Mouse (Mus musculus): Measurements from ENCODE around the gene Grm4. TPM values are rescaled to one million over a fixed set of nuclear protein-coding genes. Genes with fewer than 3 reads are reported as not detected.
A peak's percentile ranks its signal among the peaks of the same experiment; 100 is the strongest.

Grm4 gene
- total and polyA plus RNA-seq, 3 experiments = 0.06 TPM; not detected in 2

DNA sequence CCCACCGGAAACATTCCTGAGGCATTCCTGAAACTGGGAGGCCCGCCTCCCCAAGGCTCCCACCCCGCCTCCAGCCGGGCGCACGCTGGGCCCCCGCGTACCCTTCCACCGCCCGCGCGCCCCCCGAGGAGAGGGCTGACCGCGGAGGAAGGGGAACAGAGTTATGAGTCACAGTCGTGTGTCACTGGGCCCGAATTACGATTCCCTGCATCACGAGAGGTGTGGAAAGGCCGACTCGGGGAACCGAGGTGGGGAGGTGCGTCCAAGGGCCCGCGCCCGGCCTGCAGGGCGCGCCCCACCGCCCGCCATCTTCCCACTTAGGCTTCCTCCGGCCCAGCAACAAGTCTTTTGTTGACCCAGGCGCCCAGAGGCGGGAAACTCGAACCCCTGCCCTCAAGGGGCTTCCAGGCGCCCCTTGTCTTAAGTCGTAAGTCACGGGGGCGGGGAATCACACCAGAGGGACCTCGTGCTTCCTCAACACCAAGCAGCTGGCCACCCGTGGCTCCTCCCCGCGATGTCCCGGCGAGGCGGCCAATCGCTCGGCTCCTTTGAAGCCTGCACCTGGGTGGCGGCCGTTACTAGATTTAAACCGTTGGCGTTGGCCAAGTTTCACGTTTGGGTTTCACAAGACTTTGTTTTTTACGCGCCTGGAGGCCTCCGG is 34.4 kb upstream of the Grm4 start (continued):
- TF ChIP-seq MEF2A (IDR thresholded peaks at IDR 0.05; ENCODE audit: extremely low read depth, insufficient replicate concordance, low read depth, low read length, poor library complexity, severe bottlenecking) (no peak), NRF1 (IDR thresholded peaks at IDR 0.05; ENCODE audit: insufficient read depth, low read depth, low read length, poor library complexity, severe bottlenecking) (no peak)

DNA sequence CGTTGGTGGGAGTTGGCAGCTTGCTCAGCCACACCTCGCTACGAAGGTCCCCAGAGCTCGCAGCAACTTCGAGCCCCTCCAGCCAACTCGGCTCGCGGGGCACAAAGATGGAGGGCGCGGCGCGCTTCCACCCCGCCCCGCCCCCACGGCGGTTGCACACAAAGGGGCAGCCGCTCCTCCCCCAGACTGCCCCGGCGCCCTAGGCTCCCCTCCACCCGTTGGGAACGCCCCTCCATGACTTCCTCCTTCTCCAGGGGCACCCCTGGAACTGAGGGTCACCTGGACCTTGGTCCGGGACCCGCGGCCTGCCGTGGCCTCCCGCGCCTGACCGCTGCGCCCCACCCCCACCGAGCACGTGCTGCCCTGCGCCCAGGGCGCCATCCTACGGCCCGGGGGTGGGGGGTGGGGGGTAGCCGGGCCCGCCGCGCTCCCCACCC is 33.9 kb upstream of the Grm4 start:
- Histone ChIP-seq H3K9ac (ENCODE audit: control insufficient read depth, low read depth, low read length, poor library complexity, severe bottlenecking) (peak overlapping the region; percentile 99), H3K79me2 (ENCODE audit: control insufficient read depth, insufficient read depth, low read length, poor library complexity) (peaks cover 45% of the 10 kb centered on the region), H3K27ac (ENCODE audit: control insufficient read depth, low read depth, low read length) (peak overlapping the region; percentile 95), H3K36me3 (ENCODE audit: control insufficient read depth in 1 of 2, insufficient read depth in 2 of 2, low read length in 2 of 2) (peaks cover 0 to 11% of the 10 kb centered on the region in 2 experiments; a peak in 2 of 4 replicates), H3K4me3 (ENCODE audit: control insufficient read depth in 1 of 2, insufficient read depth in 1 of 2, low read depth in 2 of 2, low read length in 2 of 2) (peak overlapping the region; percentile 50 to 59), H3K4me1 (ENCODE audit: control insufficient read depth in 1 of 2, insufficient read depth in 2 of 2, low read length in 2 of 2) (peaks cover 0 to 20% of the 10 kb centered on the region in 2 experiments; a peak in 3 of 4 replicates), H3K9me3 (replicated peaks; ENCODE audit: insufficient read depth, low read length) (no peaks in the 10 kb centered on the region), H3K27me3 (ENCODE audit: control insufficient read depth in 1 of 2, insufficient read depth in 2 of 2, low read length in 2 of 2) (no peaks in the 10 kb centered on the region)
- peak; percentile 86 for DNase-seq (ENCODE audit: low read depth, low spot score)
- TF ChIP-seq GABPA (IDR thresholded peaks at IDR 0.05; ENCODE audit: low read depth, low read length) (no peak), E2F4 (IDR thresholded peaks at IDR 0.05; ENCODE audit: borderline replicate concordance, low read depth, low read length) (no peak), MAZ (IDR thresholded peaks at IDR 0.05; ENCODE audit: low read depth, low read length) (peak; percentile 48), KAT2A (conservative IDR thresholded peaks at IDR 0.05; ENCODE audit: low read depth, low read length) (no peak), MAX (IDR thresholded peaks at IDR 0.05; ENCODE audit: low read length) (peak; percentile 46; the same call in 1 of the 2 replicates), CHD2 (IDR thresholded peaks at IDR 0.05; ENCODE audit: low read length) (peak; percentile 9), MYC (IDR thresholded peaks at IDR 0.05; ENCODE audit: low read depth, low read length) (no peak), NRF1 (IDR thresholded peaks at IDR 0.05; ENCODE audit: insufficient read depth, low read depth, low read length, poor library complexity, severe bottlenecking) (no peak), SMC3 (IDR thresholded peaks at IDR 0.05; ENCODE audit: low read depth, low read length) (no peak), RCOR1 (IDR thresholded peaks at IDR 0.05; ENCODE audit: low read depth, low read length) (no peak), HCFC1 (IDR thresholded peaks at IDR 0.05; ENCODE audit: low read depth, low read length) (no peak), UBTF (IDR thresholded peaks at IDR 0.05; ENCODE audit: borderline replicate concordance, insufficient read depth, low read depth, low read length) (0 out of 2 replicates have a peak, but pooled peaks have one; percentile 24), CTCF (IDR thresholded peaks at IDR 0.05 in 2 of 3, conservative IDR thresholded peaks at IDR 0.05 in 1 of 3; ENCODE audit: control insufficient read depth in 1 of 3, insufficient read depth in 1 of 3, low read depth in 2 of 3, low read length in 3 of 3, poor library complexity in 1 of 3, severe bottlenecking in 1 of 3) (no peak), RAD21 (IDR thresholded peaks at IDR 0.05; ENCODE audit: low read depth, low read length) (no peak), USF2 (IDR thresholded peaks at IDR 0.05; ENCODE audit: borderline replicate concordance in 1 of 2, insufficient read depth in 1 of 2, low read depth in 1 of 2, low read length in 2 of 2) (no peak), SIN3A (IDR thresholded peaks at IDR 0.05; ENCODE audit: low read length) (0 out of 2 replicates have a peak, but pooled peaks have one; percentile 0), TCF12 (IDR thresholded peaks at IDR 0.05; ENCODE audit: low read depth, low read length) (peak; percentile 33; the same call in 1 of the 2 replicates), TAL1 (IDR thresholded peaks at IDR 0.05; ENCODE audit: low read length) (no peak), ZC3H11A (IDR thresholded peaks at IDR 0.05; ENCODE audit: low read depth, low read length) (no peak), CHD1 (IDR thresholded peaks at IDR 0.05; ENCODE audit: low read depth, low read length) (no peak), ETS1 (IDR thresholded peaks at IDR 0.05; ENCODE audit: low read depth, low read length) (peak; percentile 43; the same call in 1 of the 2 replicates), EP300 (IDR thresholded peaks at IDR 0.05; ENCODE audit: low read depth in 1 of 2, low read length in 2 of 2) (peak in 1 of 2 experiments; percentile 54; a peak in 1 of 4 replicates), POLR2AphosphoS5 (IDR thresholded peaks at IDR 0.05; ENCODE audit: borderline replicate concordance, low read depth, low read length) (no peak), ZKSCAN1 (IDR thresholded peaks at IDR 0.05; ENCODE audit: low read depth, low read length) (no peak), NELFE (IDR thresholded peaks at IDR 0.05; ENCODE audit: low read depth, low read length) (peak; percentile 48), ELF1 (IDR thresholded peaks at IDR 0.05; ENCODE audit: low read depth, low read length) (no peak), TBP (IDR thresholded peaks at IDR 0.05; ENCODE audit: low read depth, low read length) (no peak), MEF2A (IDR thresholded peaks at IDR 0.05; ENCODE audit: extremely low read depth, insufficient replicate concordance, low read depth, low read length, poor library complexity, severe bottlenecking) (no peak), JUND (IDR thresholded peaks at IDR 0.05; ENCODE audit: low read depth, low read length) (no peak), MXI1 (IDR thresholded peaks at IDR 0.05; ENCODE audit: low read depth, low read length) (peak; percentile 24; the same call in 1 of the 2 replicates), ZMIZ1 (IDR thresholded peaks at IDR 0.05; ENCODE audit: low read depth, low read length) (0 out of 2 replicates have a peak, but pooled peaks have one; percentile 3), GATA1 (IDR thresholded peaks at IDR 0.05; ENCODE audit: low read depth, low read length) (no peak), MYB (IDR thresholded peaks at IDR 0.05; ENCODE audit: low read depth, low read length) (no peak)
